Comparison of ENCODE assay signal across 21 mouse cellular contexts in genomic region chr8:9239741-9240140, GRCm38 (mm10).
DNase-seq lines count a peak whose midpoint lies in the region; ATAC-seq and TF ChIP-seq lines count a peak whose summit lies in the region.
"Had no signal": no experiment of that assay in that cellular context is flagged by ENCODE, and none has a peak within 500 bp of the region (broad histone marks: within the 10 kb centered on the region; RNA-seq: fewer than 3 reads in every experiment).

No protein-coding gene starts in this region.

- ATAC-seq in forebrain, embryonic 14.5 days, result 0 out of 2 replicates have a peak, but pooled peaks have one; percentile 22
- no peak for ATAC-seq in forebrain, embryonic 11.5 days (replicated peaks; ENCODE audit: low FRiP score)
- ATAC-seq in hindbrain, embryonic 14.5 days (ENCODE audit: low FRiP score), result no peak
- ATAC-seq in midbrain, postnatal 0 days (ENCODE audit: low FRiP score), result no peak
- ATAC-seq in midbrain, embryonic 15.5 days (replicated peaks), result no peak
- ATAC-seq: CD4-positive, CD25-positive, alpha-beta regulatory T cell, adult 4 months; intestine, postnatal 0 days had no signal

- WGBS in forebrain, embryonic 14.5 days, result 40% methylated on average over 11 of the region's 11 CpGs
- WGBS in forebrain, embryonic 11.5 days, result 76% methylated on average over 11 of the region's 11 CpGs
- WGBS in hindbrain, embryonic 14.5 days, result 54% methylated on average over 11 of the region's 11 CpGs
- WGBS in hindbrain, embryonic 10.5 days, result 85% methylated on average over 11 of the region's 11 CpGs
- 61% methylated on average over 11 of the region's 11 CpGs for WGBS in midbrain, postnatal 0 days
- WGBS in midbrain, embryonic 15.5 days, result 55% methylated on average over 11 of the region's 11 CpGs

- no peak overlapping the region; the same call in 1 of the 2 replicates for H3K9ac ChIP-seq in forebrain, embryonic 14.5 days (ENCODE audit: low read length)
- no peak overlapping the region for H3K9ac ChIP-seq in forebrain, embryonic 11.5 days (ENCODE audit: low read length)
- no peak overlapping the region for H3K9ac ChIP-seq in hindbrain, embryonic 14.5 days
- no peak overlapping the region for H3K9ac ChIP-seq in midbrain, postnatal 0 days (replicated peaks; ENCODE audit: low read length, poor library complexity, severe bottlenecking)
- H3K9ac ChIP-seq in midbrain, embryonic 15.5 days, result no peak overlapping the region
- H3K9ac ChIP-seq: embryonic facial prominence, embryonic 12.5 days; limb, embryonic 12.5 days had no signal

- no peaks in the 10 kb centered on the region for H3K27me3 ChIP-seq in forebrain, embryonic 14.5 days (replicated peaks; ENCODE audit: control insufficient read depth, insufficient read depth, low read length)
- H3K27me3 ChIP-seq in forebrain, embryonic 11.5 days (ENCODE audit: control insufficient read depth, insufficient read depth, low read length), result no peaks in the 10 kb centered on the region
- no peaks in the 10 kb centered on the region for H3K27me3 ChIP-seq in hindbrain, embryonic 14.5 days (ENCODE audit: control insufficient read depth, insufficient read depth, low read length)
- no peaks in the 10 kb centered on the region for H3K27me3 ChIP-seq in hindbrain, embryonic 10.5 days (ENCODE audit: insufficient read depth, poor library complexity, severe bottlenecking)
- no peaks in the 10 kb centered on the region for H3K27me3 ChIP-seq in midbrain, postnatal 0 days (ENCODE audit: insufficient read depth, low read length)
- no peaks in the 10 kb centered on the region for H3K27me3 ChIP-seq in midbrain, embryonic 15.5 days (replicated peaks)
- H3K27me3 ChIP-seq: embryonic facial prominence, embryonic 12.5 days; limb, embryonic 12.5 days had no signal

- H3K4me2 ChIP-seq in forebrain, embryonic 14.5 days (ENCODE audit: low read length), result 0 out of 2 replicates have a peak overlapping the region, but pooled peaks have one; percentile 12
- H3K4me2 ChIP-seq in forebrain, embryonic 11.5 days (ENCODE audit: low read depth, low read length, severe bottlenecking), result no peak overlapping the region
- no peak overlapping the region for H3K4me2 ChIP-seq in hindbrain, embryonic 14.5 days (replicated peaks)
- H3K4me2 ChIP-seq in midbrain, postnatal 0 days (ENCODE audit: low read depth, low read length, poor library complexity, severe bottlenecking), result 0 out of 2 replicates have a peak overlapping the region, but pooled peaks have one; percentile 6
- H3K4me2 ChIP-seq in midbrain, embryonic 15.5 days, result no peak overlapping the region
- H3K4me2 ChIP-seq: embryonic facial prominence, embryonic 12.5 days; limb, embryonic 12.5 days; liver, embryonic 11.5 days had no signal

- no peak overlapping the region for H3K27ac ChIP-seq in forebrain, embryonic 14.5 days (ENCODE audit: low read depth, low read length)
- H3K27ac ChIP-seq in forebrain, embryonic 11.5 days (ENCODE audit: low read depth, low read length), result no peak overlapping the region
- H3K27ac ChIP-seq in hindbrain, embryonic 14.5 days, result peak overlapping the region; percentile 27; the same call in 1 of the 2 replicates
- no peak overlapping the region for H3K27ac ChIP-seq in hindbrain, embryonic 10.5 days
- no peak overlapping the region for H3K27ac ChIP-seq in midbrain, postnatal 0 days (ENCODE audit: low read depth, low read length)
- H3K27ac ChIP-seq in midbrain, embryonic 15.5 days, result no peak overlapping the region
- H3K27ac ChIP-seq: embryonic facial prominence, embryonic 12.5 days; layer of hippocampus, adult 2 months; limb, embryonic 12.5 days had no signal

- H3K36me3 ChIP-seq in forebrain, embryonic 14.5 days (ENCODE audit: control insufficient read depth, insufficient read depth, low read length), result no peaks in the 10 kb centered on the region
- no peaks in the 10 kb centered on the region for H3K36me3 ChIP-seq in forebrain, embryonic 11.5 days (ENCODE audit: control insufficient read depth, insufficient read depth, low read length)
- no peaks in the 10 kb centered on the region for H3K36me3 ChIP-seq in hindbrain, embryonic 14.5 days (replicated peaks; ENCODE audit: control insufficient read depth, insufficient read depth)
- no peaks in the 10 kb centered on the region for H3K36me3 ChIP-seq in hindbrain, embryonic 10.5 days
- no peaks in the 10 kb centered on the region for H3K36me3 ChIP-seq in midbrain, postnatal 0 days (ENCODE audit: insufficient read depth, low read length)
- no peaks in the 10 kb centered on the region for H3K36me3 ChIP-seq in midbrain, embryonic 15.5 days (replicated peaks)
- H3K36me3 ChIP-seq: embryonic facial prominence, embryonic 12.5 days; limb, embryonic 12.5 days had no signal

- H3K4me3 ChIP-seq in forebrain, embryonic 14.5 days (ENCODE audit: low read depth, low read length), result no peak overlapping the region
- no peak overlapping the region for H3K4me3 ChIP-seq in forebrain, embryonic 11.5 days (ENCODE audit: low read depth, low read length)
- H3K4me3 ChIP-seq in hindbrain, embryonic 14.5 days (replicated peaks; ENCODE audit: low read length), result no peak overlapping the region
- no peak overlapping the region for H3K4me3 ChIP-seq in hindbrain, embryonic 10.5 days
- no peak overlapping the region for H3K4me3 ChIP-seq in midbrain, postnatal 0 days (ENCODE audit: low read depth, low read length)
- H3K4me3 ChIP-seq in midbrain, embryonic 15.5 days, result no peak overlapping the region
- H3K4me3 ChIP-seq: embryonic facial prominence, embryonic 12.5 days; layer of hippocampus, adult 2 months; limb, embryonic 12.5 days had no signal

- DNase-seq in forebrain, embryonic 14.5 days (ENCODE audit: low spot score), result peak; percentile 69
- no peak for DNase-seq in forebrain, embryonic 11.5 days (ENCODE audit: low spot score)
- DNase-seq in hindbrain, embryonic 14.5 days (ENCODE audit: low spot score), result no peak
- no peak for DNase-seq in hindbrain, embryonic 10.5 days (ENCODE audit: low spot score)
- DNase-seq in midbrain, postnatal 0 days (ENCODE audit: low spot score), result no peak
- no peak for DNase-seq in gastrocnemius, postnatal 25 days
- DNase-seq: adrenal gland, postnatal 36 days; cerebellum, adult 11-12 months; cerebellum, postnatal 25 days; kidney, postnatal 25 days; lung, adult 18-20 months; lung, postnatal 14 days; right cerebral cortex, postnatal 25 days; thymus, postnatal 14 days had no signal

- TF ChIP-seq CTCF in midbrain, postnatal 0 days (IDR thresholded peaks at IDR 0.05), result no peak

- no peaks in the 10 kb centered on the region for H3K9me3 ChIP-seq in forebrain, embryonic 14.5 days (replicated peaks; ENCODE audit: control insufficient read depth, low read length)
- H3K9me3 ChIP-seq in forebrain, embryonic 11.5 days (ENCODE audit: control insufficient read depth, low read length), result no peaks in the 10 kb centered on the region
- H3K9me3 ChIP-seq in hindbrain, embryonic 14.5 days (ENCODE audit: control insufficient read depth, low read length), result no peaks in the 10 kb centered on the region
- no peaks in the 10 kb centered on the region for H3K9me3 ChIP-seq in hindbrain, embryonic 10.5 days
- no peaks in the 10 kb centered on the region for H3K9me3 ChIP-seq in midbrain, postnatal 0 days (ENCODE audit: low read length)
- H3K9me3 ChIP-seq in midbrain, embryonic 15.5 days, result no peaks in the 10 kb centered on the region
- H3K9me3 ChIP-seq: embryonic facial prominence, embryonic 12.5 days; limb, embryonic 12.5 days had no signal

- peaks cover 23% of the 10 kb centered on the region for H3K4me1 ChIP-seq in forebrain, embryonic 14.5 days (ENCODE audit: control insufficient read depth, insufficient read depth, low read length)
- peaks cover 3% of the 10 kb centered on the region; the same call in 1 of the 2 replicates for H3K4me1 ChIP-seq in forebrain, embryonic 11.5 days (replicated peaks; ENCODE audit: control insufficient read depth, insufficient read depth, low read length)
- peaks cover 24% of the 10 kb centered on the region for H3K4me1 ChIP-seq in hindbrain, embryonic 14.5 days (replicated peaks; ENCODE audit: control insufficient read depth, insufficient read depth, low read length)
- H3K4me1 ChIP-seq in hindbrain, embryonic 10.5 days (replicated peaks), result peaks cover 10% of the 10 kb centered on the region; the same call in 1 of the 2 replicates
- peaks cover 8% of the 10 kb centered on the region; the same call in 1 of the 2 replicates for H3K4me1 ChIP-seq in midbrain, postnatal 0 days (ENCODE audit: insufficient read depth, low read length)
- H3K4me1 ChIP-seq in midbrain, embryonic 15.5 days, result peaks cover 25% of the 10 kb centered on the region

Comparison
In these comparisons a context has a peak if more than half of its experiments do, and no peak if none do; other contexts are left out.
1. H3K4me2 ChIP-seq: peak in forebrain, embryonic 14.5 days (single experiment) and midbrain, postnatal 0 days (single experiment); none in forebrain, embryonic 11.5 days (single experiment), hindbrain, embryonic 14.5 days (single experiment) and midbrain, embryonic 15.5 days (single experiment).